Mouse (Mus musculus) brain, embryonic 14.5 days (tissue): Measurements from ENCODE around the gene Prr19.

Source experiments
- CTCF ChIP-seq: fragments of 200-500 bp; IDR thresholded peaks from 2 replicates; pipeline ENCODE4 v1.5.1; 2012; ENCODE audit warnings: inconsistent platforms, mild to moderate bottlenecking, moderate library complexity, borderline replicate concordance; ENCODE audit not compliant: insufficient read depth, insufficient read length; ENCODE audit errors: extremely low read depth
- POLR2A ChIP-seq: fragments of 200-500 bp; IDR thresholded peaks from 2 replicates; pipeline ENCODE4 v1.6.1; 2012; ENCODE audit warnings: mild to moderate bottlenecking, inconsistent platforms, borderline replicate concordance; ENCODE audit not compliant: poor library complexity, insufficient read depth, insufficient read length, severe bottlenecking; ENCODE audit errors: extremely low read depth

GRCm38 (mm10) chr7:25266180-25266962 lies 34.8 kb upstream of the Prr19 start:
- TF ChIP-seq CTCF (no peak), POLR2A (no peak)
